Mouse (Mus musculus): ENCODE data around the gene Sat2. TPM values are rescaled to one million over a fixed set of nuclear protein-coding genes. Genes with fewer than 3 reads are reported as not detected.
"Not testable (repeated sequence)": the region's sequence is repeated elsewhere in the genome, so short reads cannot be mapped to it uniquely, and the experiment has no call there.

Gene Sat2
- total RNA-seq, 2 experiments from 2014 or later, result not detected

GRCm38 (mm10) chr11:69594853-69595252 is 27.0 kb upstream of the Sat2 start:
- no peak for ATAC-seq (replicated peaks; ENCODE audit: low FRiP score, poor library complexity, severe bottlenecking)

- no peak for ATAC-seq (replicated peaks; ENCODE audit: low FRiP score, poor library complexity, severe bottlenecking)
Observed at GRCm38 (mm10) chr11:69599436-69599835, 22.4 kb upstream of the Sat2 start.

- no peak for ATAC-seq (replicated peaks; ENCODE audit: low FRiP score, poor library complexity, severe bottlenecking)
Observed at GRCm38 (mm10) chr11:69600098-69600497, 21.7 kb upstream of the Sat2 start.

DNA sequence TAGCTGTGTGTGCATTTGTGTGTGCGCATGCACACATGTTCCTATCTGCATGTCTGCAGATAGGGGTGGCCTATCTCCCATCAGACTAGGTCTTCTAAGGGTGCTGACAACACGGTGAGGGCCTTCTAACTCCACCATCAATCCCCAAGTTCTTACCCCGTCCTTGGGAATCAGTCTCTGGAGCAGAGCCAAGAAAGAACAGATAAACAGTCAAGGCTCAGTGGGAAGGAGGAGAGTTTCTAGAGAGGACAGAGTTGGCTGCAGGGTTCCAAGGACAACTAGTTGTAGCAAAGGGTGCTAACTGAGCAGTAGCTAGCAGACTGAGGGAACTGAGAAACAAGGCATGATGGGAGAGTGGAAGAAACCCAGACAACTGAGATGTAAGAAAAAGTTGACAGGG is 20.1 kb upstream of the Sat2 start:
- no peak for ATAC-seq (replicated peaks; ENCODE audit: low FRiP score, poor library complexity, severe bottlenecking)

GRCm38 (mm10) chr11:69603516-69603915 is 18.3 kb upstream of the Sat2 start:
- no peak for ATAC-seq (replicated peaks; ENCODE audit: low FRiP score, poor library complexity, severe bottlenecking)

DNA sequence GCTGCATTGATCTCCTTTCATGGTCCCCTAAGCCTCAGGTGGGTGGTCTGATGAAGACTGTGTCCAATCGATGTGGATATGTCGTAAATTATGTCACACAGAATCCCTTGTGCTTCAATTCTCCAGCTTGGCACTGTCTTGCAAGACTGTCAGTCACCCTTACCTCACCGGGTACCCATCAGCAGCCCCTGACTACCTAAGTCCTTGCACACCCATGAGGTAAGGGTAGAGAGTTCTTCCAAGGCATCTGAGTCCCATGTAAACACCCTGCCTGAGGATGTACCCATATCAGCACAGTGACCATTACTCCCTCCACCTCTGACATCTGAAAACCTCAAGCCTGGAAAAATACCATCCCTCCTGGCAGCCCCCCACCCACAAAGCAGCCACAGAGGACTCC is 17.5 kb upstream of the Sat2 start:
- ATAC-seq (replicated peaks; ENCODE audit: low FRiP score, poor library complexity, severe bottlenecking), result no peak

DNA sequence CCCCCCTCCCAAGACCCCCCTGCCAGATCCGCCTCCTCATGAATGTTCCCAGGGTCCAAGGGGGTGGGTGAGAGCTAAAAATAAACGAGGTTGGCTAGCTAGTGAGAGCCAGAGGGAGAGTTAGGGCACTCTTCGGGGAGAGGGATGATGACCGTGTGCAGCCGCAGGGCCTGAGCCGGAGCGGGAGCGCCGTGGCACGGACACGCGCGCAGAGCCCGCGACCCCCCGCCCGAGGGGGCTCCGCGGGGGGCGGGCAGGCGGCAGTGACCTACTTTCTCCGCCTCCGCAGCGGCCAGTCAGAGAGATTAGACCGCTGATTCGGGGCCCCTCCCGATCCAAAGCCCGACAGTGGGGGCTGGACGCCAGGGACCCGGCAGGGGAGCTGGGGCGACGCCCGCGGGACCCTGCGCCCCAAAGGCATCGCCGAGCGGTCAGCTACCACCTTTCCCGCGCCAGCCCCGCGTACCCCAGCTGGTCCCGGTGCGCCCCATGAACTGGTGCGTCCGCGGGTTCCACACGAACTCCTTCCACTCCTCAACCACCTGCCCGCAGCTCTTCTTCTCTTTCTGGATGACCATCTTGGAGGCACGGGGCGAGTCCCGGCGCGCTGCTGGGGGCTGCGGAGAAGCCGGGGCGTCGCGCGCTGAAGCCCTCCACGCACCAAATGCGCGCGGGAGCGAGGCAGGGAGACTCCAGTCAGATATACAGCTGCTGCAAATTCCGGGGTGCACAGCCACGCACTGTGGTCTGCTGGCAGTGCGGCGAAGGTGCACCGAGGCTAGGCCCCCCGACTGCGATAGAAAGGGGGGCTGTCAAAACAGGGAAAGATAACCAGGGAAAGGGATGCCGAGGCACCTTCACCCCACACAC is 16.8 kb upstream of the Sat2 start:
- peak; percentile 37 for ATAC-seq (replicated peaks; ENCODE audit: low FRiP score, poor library complexity, severe bottlenecking)

GRCm38 (mm10) chr11:69605726-69606490 is 15.9 kb upstream of the Sat2 start, which contains the start of gene Atp1b2:
TSS of gene Atp1b2 (minus strand) at chr11:69605942.
- peak; percentile 81 for ATAC-seq (replicated peaks; ENCODE audit: low FRiP score, poor library complexity, severe bottlenecking)

DNA sequence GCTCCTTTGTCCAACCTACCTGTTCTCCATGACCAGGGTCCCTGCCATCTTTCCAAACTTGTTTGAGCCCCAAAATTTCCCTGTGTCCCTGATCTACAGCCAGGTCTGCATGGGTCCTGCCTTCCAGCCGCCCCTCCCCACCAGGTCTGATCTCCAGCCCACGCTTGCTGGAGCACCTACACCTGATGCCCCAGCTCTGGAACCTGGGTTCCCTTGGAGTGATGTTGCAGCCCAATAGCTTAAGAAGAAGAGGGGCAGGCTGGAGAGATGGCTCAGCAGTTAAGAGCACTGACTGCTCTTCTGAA is 15.4 kb upstream of the Sat2 start:
- ATAC-seq (replicated peaks; ENCODE audit: low FRiP score, poor library complexity, severe bottlenecking), result no peak

- no peak for ATAC-seq (replicated peaks; ENCODE audit: low FRiP score, poor library complexity, severe bottlenecking)
Observed at GRCm38 (mm10) chr11:69606832-69607231, 15.0 kb upstream of the Sat2 start.

DNA sequence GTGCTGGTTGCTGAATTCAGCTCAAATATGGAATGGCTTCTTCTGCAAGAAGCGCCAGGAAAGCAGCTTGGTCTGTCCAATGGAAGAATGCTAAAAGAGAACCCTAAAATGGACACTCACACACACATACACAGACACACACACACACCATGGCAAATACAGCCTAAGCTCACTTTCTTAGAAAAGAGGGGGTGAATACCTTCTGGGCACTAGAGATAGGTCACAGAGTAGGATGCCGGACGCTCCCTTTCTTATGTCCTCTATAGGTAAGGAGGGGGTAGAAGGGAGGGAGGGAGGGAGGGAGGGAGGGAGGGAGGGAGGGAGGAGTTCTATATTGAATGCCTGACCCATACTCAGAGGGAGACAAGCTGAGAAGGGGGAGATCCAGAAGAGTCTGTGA is 13.3 kb upstream of the Sat2 start:
- ATAC-seq (replicated peaks; ENCODE audit: low FRiP score, poor library complexity, severe bottlenecking), result no peak

DNA sequence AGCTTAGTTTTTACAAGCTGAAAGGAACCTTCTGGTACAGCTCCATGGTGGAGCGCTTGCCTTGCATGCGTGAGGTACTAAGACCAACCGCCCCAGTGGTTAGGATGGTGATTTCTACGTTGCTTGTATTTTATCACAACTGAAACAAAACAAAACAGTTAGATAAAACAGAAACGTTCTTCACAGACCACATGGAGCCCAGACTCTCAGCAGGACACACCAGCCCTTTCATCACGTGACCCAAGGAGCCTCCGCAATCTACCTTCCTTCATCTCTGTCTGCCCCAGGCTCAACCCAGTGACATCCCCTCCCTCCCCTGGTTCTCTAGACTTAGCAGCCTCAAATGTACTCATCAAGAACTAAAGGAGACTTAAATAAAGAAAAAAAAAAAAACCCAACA is 12.4 kb upstream of the Sat2 start:
- no peak for ATAC-seq (replicated peaks; ENCODE audit: low FRiP score, poor library complexity, severe bottlenecking)

- ATAC-seq (replicated peaks; ENCODE audit: low FRiP score, poor library complexity, severe bottlenecking), result no peak
Observed at GRCm38 (mm10) chr11:69610899-69611298, 10.9 kb upstream of the Sat2 start.

DNA sequence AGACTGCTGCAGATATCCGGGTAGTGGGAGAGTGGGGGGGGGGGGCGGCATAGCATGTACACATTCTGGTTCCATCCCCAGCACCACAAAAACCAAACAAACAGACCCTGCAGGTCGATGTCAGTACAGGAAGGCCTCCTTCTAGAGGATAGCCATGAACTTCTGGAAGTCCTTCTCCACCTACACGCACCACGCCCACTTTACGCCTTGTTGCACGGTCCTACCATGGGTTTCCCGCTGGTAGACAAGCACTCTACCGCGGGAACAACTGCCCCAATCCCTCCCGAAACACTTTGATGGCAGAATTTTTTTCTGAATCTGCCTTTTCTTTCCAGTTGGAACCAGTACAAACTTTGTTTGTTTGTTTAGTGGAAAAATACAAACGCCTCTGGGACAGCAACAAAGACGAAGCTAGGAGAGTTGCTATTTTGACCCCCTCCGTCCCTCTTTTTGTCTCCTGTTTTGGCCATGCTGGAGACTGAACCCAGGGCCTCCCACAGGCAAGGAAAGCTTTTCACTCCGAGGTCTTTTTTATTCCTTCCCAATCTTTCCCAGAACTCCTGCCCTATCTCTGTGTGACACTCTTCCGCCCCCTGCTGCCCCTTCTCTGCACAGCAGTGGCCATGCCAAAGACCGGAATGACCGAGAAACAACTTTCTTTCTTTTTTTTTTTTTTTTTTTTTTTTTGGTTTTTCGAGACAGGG is 8.1 kb upstream of the Sat2 start:
- peak; percentile 84 for ATAC-seq (replicated peaks; ENCODE audit: low FRiP score, poor library complexity, severe bottlenecking)

DNA sequence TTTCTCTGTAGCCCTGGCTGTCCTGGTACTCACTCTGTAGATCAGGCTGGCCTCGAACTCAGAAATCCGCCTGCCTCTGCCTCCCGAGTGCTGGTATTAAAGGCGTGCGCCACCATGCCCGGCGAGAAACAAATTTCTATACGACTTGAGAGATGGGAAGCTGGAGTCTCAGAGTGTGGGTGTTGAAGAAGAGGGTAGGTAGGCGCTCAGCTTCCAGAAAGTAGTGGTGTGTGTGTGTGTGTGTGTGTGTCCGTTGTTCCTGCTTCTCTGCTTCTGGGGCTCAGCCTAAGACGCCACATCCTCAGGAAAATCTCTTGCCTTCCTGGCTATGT is 7.6 kb upstream of the Sat2 start:
- ATAC-seq (replicated peaks; ENCODE audit: low FRiP score, poor library complexity, severe bottlenecking), result not testable (repeated sequence)

GRCm38 (mm10) chr11:69616781-69617180 is 5.0 kb upstream of the Sat2 start:
- no peak for ATAC-seq (replicated peaks; ENCODE audit: low FRiP score, poor library complexity, severe bottlenecking)

DNA sequence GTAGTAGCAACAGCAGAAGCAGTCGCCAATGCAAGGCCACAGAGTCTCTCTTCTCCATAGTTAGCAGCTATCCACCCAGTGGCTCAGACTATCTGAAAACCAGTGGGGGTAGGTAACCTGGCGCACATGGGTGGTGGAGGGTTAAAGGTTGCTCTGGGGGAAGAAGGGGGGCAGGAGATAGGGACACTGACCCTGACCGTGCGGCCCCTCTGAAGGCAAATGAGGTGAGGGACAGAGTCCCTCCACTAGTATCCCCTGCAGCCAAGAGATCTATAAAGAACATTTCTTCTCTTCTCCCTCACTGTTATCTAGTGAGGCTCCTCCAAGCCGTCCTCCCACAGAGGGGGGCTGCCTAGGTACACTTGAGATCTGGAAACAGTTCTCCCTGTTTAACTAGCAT is 4.0 kb upstream of the Sat2 start, which contains the start of gene Shbg:
Shbg (minus strand) TSS at position 101 of the 400 bp plus-strand sequence.
- ATAC-seq (replicated peaks; ENCODE audit: low FRiP score, poor library complexity, severe bottlenecking), result no peak

GRCm38 (mm10) chr11:69620394-69621081 is 1.3 kb upstream of the Sat2 start:
- ATAC-seq (replicated peaks; ENCODE audit: low FRiP score, poor library complexity, severe bottlenecking), result peak; percentile 61

DNA sequence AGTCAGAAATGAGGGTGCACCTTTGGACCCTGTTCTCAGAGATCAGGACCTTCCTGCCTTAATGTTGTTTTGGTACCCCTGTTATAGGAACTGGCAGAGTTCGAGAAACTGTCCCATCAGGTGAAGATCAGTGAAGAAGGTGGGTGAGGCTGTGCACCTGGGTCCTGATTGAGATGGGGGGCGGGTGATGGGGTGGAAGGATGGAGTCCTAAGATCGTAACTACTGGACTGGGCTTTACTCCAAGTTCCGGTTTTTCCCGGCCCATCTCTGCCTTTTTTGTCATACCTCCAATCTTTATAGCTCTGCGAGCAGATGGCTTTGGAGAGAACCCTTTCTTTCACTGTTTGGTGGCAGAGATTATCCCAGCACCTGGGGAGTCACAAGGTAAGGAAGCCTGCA is 582 bp downstream of the Sat2 start:
- no peak for ATAC-seq (replicated peaks; ENCODE audit: low FRiP score, poor library complexity, severe bottlenecking)

DNA sequence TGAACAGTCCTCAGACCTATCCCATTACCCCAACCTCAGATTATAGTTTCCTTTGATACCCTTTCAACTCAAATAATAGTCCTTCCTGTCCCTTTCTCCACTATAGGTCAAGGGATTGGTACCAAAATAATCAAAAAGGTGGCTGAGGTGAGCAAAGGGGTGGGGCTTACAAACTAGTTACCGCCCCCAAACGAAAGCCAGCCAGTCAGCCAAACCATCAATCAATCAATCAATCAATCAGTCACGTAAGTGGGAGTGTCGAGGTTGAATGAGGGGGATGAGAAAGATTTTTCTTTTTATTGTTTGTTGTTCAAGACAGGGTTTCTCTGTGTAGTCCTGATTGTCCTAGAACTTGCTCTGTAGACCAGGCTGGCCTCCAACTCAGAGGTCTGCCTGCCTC is 1.2 kb downstream of the Sat2 start:
- ATAC-seq (replicated peaks; ENCODE audit: low FRiP score, poor library complexity, severe bottlenecking), result no peak
